Mouse (Mus musculus) mesoderm, embryonic 11.5 days (tissue): ENCODE measurements around the gene Pigk.
A peak's percentile ranks its signal among the peaks of the same experiment; 100 is the strongest.

Experiments
- DNase-seq: peaks from one replicate; pipeline ENCODE4 v3.0.0-alpha.2; 2012; ENCODE audit warnings: low read depth, low spot score

Gene Pigk

DNA sequence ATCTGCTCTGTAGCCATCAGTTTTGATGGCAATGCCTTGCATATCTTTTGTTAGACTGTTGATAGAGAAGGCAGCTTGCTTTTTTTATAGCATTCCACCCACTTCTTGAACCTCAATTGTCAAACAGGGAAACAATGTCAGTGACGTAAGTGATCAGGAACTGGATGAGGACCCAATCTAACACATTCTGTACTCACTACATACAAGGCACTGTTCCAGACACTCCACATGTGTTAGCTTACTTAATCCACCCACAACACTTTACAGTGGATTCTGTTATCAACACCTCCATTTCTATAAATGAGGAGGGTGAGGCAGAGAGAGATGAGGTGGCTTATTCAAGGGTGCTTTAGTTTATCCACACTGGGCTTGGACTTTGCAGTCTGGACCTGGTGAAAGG lies 124.0 kb downstream of the Pigk start:
- DNase-seq: no peak

DNA sequence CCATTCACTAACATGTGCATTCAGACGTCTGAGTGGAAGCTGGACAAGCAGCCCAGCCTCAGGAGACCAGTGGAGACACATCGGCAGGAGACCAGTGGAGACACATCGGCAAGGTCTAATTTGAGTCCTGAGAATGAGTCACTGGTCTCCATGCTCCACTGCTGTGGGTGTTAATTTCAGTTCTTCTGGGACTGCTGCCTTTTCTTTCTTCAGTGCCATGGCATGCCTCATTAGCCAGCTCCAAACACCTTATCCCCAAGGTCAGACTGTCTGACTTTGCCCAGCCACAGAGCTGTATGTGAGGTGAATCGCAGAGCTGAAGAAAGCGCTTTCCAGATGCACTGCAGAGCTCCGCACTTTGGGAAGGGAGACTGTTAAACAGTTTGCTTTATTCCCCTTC lies 127.4 kb downstream of the Pigk start:
- DNase-seq: no peak

DNA sequence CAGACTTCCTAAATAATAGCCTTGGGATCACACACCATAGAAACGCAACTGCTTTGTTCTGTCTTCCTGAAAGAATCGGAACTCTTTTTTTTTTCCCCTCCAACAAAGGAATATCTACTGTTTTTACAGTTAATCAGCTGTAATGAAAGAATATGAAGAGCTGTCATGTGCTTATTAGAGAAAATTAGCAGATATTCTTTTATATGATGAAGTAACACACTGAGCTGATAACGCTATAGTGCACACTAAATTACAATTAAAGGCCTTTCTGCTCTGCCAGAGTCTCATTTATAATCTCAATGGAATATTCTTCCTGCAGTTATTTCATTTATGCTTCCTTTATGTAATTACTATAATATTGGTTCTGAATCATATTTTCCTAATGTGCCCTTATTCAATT lies 128.7 kb downstream of the Pigk start:
- DNase-seq: no peak

DNA sequence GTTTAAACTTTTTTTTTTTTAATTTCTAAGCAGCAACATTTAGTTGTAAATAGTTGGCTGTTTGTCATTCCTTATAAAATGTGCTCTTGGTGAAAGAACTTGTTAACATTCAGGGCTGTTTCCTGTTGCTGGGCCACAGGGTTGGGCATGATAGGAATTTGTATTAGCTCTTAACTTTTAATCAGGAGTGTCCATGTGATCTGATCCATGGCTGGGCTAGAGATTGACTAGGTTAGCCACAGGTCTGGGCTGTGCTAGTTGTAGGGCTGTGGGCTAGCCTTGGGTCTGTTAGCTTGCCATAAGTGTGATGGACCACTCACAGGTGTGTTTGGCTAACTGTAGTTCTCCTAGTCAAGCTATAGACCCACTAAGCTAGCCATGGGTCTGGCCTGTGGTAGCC lies 130.0 kb downstream of the Pigk start:
- no peak for DNase-seq

DNA sequence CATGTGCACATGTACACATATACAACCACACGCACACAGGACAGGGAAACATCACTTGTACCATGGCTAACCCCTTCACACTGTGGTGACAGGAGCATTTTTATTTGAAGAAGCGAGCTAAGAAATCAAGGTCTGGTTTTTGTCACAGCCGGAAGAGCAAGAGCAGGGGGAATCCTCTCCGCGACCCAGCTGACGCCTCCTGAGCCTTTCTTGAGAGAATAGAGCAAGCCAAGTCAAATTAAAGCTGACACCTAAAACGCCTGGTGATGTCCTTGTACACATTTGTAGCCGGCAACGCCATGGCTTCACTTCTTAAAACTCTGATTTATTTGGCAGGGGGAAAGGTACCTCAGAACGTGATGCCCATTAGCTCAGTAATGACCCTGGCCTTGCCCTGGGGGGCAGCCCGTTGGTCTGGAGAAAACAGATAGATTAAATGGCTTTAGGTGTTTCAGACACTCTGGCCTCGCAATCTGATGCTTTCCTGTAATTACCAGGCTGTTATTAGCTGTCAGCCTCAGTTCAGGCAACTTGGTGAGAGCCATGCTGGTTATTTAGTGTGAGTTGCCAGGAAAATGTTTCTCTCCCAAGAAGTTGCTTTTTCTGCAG lies 141.2 kb downstream of the Pigk start:
- peak; percentile 28 for DNase-seq

DNA sequence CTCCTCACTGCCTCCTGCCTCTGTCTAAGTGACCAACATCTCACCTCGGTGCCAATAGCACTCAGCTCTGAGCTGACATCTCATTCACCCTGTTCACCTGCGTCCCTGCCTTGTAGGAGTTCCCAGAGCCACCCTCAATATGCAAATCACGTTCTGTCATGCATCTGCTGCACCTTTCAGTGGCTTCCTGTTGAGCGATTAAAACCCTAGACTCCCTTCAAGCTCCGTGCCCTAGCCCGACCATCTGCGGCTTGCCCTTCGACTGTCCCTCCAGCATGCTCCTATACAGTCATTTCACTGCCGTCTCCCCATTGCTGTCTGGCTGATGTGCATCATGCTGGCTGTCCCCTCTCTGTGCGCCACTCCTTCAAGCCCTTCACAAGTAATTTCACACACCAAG lies 142.2 kb downstream of the Pigk start:
- no peak for DNase-seq

DNA sequence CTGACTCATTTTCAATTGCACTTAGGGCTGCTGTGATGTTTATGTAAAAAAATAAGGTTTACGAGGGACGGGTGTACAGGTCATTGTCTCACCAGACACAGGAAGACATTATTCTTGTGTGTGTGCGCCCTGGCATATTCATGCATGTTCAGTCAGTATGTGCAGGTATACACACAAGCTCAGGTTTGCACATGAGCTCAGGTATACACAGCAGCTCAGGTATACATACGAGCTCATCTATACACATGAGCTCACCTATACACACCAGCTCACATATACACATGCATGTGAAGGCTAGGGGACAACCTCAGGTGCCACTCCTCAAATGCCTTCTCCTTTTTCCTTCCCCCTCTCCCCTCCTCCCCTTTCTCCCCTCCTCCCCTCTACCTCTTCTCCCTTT lies 147.6 kb downstream of the Pigk start:
- DNase-seq: no peak

DNA sequence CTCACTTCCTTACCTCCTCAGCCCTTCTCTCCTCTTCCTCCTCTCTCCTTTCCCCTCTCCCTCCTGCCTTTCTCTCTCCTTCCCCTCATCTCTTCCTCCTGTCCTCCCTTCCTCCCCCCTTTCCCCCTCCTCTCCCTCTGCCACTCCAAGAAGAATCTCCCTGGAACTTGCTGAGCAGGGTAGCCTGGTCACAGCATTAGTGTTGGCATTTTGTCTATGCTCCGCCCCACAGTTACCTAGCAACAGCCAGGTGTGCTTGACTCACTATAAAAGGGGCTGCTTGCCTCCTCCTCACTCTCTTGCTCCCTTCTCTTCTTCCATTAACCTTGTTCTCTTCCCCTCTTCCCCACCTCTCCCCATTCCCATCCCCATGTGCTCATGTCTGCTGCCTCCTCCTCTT lies 148.1 kb downstream of the Pigk start:
- DNase-seq: no peak

DNA sequence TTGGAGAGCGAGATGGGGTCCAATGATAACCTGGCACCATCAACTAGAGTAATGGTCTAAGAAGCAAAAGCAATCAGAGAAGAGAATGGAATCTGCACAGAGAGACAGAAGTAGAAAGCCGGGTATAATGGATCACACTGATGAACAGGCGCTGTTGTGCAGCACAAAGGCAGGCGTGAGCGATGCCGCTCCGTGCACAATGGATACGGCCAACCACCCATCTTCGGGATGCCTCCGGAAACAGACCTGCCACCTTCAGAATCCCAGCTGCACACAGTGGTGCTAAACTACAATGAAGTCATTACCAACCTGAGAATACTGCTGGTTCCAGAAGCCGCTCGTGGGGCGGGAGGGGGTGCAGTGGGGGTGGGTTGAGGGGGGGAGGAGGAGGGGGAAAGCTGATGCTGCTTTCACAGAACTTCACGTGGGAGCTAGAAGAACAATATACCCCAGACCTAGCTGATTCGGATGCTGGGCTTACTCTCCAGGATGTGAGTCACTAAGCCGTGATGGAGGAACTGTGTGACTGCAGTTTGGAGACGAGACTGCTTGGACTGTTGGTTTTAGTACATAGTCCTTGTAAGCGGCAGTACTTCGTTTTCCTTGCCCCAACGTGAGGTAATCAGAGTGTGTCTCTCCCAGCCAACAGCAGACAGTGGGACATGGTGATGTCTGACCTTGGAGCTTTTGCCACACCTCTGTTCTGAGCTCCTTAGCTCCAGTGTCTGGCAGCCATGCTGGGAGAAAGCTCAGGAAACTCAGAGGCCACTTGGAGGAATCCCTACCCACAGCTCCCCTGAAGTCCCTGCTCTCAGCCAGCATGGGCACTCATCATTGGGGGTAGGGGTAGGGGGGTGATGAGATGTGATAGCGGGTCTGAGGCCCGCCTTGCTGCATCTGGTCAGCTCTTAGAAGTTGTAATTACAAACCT lies 152.4 kb downstream of the Pigk start:
- DNase-seq: peak; percentile 30

DNA sequence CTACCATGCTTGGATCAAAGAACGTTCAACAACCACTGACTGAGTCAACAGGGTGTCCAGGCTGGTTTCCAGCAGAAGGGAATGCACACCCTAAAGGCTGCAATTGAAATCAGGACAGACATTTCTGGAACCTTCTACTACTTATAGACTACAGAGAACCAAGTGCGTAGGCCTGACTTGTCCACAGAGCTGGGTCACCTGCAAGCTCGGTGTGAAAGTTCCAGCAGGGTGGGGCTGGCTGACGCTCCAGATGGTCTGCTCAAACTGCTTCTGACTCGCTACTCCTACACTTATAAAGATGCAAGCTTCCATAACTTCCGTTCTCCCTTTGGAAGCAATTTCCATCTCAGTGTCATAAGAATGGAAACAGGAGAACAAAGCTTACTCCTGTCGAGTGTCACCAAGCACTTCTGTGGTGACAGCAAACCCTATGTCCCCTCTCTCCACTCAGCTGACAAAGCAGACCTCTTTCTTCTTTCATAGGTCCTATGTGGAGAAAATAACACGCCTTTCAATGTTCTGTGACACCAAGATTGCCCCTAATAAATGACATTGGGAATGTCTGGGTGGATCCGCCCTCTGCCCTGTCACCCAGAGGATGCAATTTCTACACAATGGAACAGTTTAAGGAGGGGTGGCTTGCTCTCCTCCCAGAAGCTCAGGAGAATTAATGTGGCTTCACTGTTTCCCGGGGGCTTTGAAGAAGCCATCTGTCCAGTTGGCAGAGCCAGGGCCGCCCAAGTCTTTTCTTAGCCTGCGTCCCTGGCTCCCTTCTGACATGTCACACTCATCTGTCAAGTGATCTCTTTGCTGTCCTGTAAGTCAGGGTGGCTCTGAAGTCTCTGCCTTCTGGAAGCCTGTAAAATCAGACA lies 154.0 kb downstream of the Pigk start:
- DNase-seq: peak; percentile 43

DNA sequence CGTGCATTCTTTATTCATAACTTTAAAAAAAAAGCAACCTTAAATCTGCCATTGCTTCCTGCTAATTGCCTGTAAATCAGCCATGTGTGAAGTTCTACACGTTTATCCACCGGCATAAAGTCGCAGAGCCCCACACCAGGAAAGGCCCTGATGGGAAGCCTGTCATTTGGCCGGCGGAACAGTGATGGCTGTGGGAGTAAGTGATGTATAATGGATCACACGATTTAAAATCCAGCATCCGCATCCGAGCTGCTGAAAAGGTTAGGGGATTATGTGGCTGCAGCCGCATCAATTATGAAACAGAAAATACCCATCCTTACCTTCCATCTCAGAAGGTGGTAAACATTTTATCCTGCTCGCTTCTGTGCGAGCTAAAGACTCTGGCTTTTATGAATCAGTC lies 158.2 kb downstream of the Pigk start:
- DNase-seq: no peak

DNA sequence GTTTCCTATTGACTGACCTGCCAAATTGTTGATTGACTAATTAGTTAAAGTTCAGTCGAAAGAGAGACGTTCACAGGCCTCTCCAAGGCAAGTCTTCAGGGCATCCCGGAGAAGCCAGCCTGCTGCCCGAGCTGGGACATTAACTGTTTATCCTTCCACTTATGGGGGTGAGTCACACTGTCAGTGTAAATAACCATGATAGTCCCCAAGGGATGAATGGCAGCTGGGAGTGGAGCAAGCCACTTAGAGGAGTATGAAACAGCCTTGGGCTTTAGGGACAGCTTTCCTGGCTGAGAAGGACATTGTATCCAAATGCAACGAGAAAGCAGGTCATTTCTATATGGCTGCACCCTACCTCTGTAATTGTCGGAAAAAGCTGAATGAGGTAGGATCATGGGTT lies 158.7 kb downstream of the Pigk start:
- peak; percentile 59 for DNase-seq

DNA sequence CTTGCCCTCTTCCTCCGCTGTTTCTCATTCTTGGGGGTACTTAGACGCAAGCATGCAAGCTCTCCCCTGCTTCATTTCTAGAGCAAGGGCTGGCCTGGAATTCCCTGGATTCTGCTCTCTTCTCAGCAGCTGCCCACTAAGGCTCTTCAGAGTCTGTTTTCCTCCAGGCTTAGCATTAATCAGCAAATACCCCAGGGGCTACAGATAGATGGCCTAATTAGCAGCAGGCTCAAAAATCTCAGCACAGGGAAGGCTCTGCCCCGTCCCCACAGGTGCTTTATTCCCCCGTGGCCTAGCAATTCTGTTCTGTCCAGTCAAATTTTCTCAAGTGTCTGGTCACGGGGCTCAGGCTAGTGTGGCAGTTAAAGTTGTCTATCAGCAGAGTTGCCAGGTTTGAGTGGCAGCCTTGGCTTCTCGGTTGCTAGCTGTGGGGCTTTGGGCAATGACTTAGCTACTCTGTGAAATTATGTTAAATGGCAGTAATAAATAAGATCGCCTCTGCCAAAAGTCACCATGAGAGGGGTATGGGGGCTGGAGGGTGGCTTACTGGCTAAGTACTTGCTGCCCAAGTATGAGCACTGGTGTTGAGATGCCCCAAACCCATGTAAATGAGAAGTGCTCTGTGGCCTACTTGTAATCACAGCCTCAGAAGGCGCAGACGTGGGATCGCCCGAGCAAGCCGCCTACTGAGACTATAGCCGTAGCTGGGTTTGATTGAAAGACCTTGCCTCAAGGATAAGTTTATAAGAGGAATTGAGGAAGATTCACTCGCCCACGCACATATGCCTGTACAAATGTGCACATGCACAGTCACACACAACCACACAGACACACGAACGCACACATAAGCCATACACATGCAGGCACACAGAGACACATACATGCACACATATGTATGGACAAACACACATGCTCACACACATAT lies 160.8 kb downstream of the Pigk start:
- no peak for DNase-seq

DNA sequence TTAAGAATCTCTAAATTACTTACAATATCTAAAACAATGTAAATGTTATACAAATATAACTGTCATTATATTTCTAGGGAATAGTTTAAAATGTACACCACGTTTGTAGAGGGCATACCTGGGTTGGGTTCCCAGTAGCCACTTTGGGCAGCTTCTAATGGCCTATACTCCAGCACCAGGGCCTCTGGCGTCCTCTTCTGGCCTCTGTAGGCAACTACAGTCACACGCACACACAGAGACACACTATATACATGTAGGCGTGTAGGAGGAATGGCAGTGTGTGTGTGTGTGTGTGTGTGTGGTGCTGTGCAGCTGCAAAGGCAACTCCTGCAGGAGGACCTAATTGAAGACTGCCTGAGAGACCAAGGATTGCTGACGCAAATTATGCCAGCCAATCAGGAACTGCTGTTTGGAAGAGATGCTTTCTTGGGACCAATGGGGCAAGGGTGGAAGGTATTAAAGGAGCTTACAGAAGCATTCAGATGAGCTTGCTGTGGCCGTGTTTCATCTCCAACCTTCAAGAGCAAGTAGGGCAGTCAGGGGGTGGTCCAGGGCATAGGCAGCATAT lies 161.9 kb downstream of the Pigk start:
- DNase-seq: no peak

DNA sequence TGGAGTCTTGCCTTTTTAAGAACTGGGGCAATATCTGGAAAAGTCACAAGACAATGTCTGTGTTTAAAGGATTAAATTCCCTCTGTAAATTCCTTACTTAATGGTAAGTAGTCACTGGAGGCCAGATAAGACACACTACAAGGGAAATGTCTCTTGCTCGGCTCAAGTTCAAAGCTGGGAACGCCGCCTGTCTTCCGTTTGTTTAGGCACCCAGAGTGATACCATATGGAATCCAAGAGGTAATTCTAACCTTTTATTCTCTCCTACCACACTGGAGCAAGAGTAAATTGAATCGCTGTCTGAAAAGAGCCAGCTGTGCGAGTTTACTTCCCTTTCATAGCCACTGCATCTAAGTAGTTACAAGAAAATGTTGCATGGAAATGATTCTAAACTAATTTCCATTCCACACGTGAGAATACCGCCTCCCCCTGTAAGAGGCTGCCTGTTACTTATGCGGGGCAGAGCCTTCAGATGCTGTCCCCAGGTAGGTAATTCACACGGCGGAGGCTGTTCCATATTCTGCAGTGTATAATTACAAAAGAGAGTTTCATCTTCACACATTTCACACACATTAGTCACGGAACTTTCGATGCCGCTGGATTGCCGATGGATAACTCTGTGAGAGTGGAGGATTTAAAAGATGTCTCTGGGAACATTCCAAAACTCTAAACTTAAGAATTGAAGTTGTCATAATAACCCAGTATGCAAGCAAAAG lies 166.4 kb downstream of the Pigk start:
- peak; percentile 52 for DNase-seq

DNA sequence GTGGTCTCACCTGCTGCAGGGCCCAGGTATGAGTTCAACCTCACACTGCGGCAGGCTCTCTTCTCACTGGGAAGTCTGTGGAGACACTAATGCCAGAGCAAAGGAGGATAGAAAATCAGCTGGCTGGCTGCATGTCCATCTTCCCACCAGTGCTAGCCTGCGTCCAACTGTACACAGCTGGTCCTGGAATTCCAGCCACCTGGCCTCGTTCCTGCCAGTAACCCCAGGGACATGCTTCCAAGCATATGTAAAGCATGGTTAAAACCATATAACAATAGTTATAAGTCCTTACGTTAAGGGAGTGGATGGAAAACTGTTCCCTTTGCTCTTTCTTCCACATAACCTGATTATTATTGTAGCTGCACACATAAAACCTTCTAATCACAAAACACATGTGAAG lies 167.8 kb downstream of the Pigk start:
- DNase-seq: no peak

DNA sequence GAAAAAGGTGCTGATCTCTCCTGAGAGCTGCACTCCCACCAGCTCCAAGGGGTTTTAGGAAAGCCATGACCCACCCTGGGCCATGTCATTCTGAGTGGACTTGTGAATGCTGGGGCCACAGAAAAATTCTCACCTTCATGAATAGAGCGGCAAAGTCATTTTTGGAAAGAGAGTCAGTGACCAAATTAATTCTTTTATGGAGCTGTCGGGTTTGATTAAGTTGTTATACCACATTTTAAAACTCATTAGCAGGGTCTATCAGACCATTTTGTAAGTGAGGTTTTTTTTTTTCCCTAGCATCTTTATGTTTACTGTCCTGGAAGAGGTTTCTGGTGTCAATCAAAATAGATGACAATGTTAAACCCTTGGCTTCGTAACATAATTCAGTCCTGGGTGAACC lies 169.7 kb downstream of the Pigk start:
- no peak for DNase-seq

DNA sequence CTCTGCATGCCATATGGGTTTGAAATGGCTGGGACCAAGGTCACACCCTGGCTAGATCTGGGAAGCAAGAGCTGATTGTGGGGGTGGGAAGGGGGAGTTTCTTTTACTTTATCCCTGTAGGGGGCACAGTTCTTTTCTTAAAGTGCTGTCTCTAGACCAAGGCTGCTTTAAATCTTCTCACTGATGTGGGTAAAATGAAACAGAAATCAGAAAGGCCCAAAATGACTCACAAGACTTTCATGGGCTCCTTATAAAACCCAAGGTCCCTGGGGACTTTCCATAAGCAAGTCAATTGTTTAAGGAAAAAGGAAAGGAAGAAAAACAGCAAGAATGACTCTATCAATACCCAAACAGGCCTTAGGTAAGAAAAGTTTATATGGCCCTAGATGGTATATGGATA lies 172.8 kb downstream of the Pigk start:
- DNase-seq: no peak

DNA sequence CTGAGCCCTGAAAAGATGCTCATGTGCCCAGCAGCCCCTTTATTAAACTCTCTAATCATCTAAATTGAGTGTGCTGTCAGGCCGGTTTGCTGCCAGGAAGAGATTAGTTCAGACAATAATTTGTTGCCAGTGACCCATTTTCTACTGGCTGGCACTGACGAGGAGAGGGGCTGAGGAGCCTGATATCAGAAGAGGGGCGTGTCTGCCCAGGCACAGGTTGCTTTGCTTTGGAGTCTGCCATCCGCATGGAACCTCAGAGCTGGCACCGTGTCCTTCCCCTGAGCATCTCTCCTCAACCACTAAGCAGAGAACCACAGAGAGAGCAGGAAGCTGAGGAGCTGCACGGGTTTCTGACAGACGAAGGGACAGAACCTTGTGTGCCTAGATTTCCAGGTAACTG lies 174.2 kb downstream of the Pigk start:
- no peak for DNase-seq

DNA sequence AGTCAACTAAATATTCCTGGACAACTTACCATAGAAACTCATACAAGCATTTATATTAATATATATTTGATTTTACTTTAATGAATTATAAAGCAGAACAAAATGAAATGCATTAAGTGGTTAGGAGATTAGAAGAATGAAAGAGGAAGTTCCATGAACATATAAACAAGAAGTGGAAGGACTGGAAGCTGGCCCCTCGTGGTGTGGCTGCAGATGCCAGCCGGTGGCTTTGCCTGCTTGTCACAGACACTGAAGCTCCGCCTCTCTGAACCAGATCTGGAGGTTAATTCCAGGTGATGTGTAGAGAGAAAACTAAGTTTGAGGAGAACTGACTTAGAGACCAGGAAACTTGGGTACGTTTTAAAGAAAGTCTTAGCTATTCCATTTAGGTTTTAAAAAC lies 181.0 kb downstream of the Pigk start:
- DNase-seq: no peak
